Mouse (Mus musculus) right cerebral cortex, postnatal 25 days (tissue): Measurements from ENCODE around the gene 1810049J17Rik.
A peak's percentile ranks its signal among the peaks of the same experiment; 100 is the strongest.

Experiments
- DNase-seq: peaks from one replicate; pipeline ENCODE4 v3.0.0; 2022

Gene 1810049J17Rik

DNA sequence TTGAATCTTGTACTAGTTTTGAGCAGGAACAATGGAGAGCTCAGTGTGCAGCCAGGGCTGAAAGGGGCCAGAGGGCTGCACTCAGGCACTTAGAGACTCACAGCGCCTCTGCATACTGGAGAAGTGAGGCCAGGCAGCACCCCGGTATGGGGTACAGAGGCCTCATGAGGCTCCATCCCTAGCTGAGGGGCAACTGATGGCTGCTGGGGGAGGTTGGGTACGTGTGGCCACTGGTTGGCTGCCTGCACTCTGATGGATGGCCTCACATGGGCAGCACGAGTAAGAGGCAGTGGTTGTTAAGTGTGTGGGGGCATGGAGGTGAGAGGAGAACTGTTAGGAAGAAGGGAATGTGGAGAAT, 19.7 kb upstream of the 1810049J17Rik start:
- DNase-seq: no peak

DNA sequence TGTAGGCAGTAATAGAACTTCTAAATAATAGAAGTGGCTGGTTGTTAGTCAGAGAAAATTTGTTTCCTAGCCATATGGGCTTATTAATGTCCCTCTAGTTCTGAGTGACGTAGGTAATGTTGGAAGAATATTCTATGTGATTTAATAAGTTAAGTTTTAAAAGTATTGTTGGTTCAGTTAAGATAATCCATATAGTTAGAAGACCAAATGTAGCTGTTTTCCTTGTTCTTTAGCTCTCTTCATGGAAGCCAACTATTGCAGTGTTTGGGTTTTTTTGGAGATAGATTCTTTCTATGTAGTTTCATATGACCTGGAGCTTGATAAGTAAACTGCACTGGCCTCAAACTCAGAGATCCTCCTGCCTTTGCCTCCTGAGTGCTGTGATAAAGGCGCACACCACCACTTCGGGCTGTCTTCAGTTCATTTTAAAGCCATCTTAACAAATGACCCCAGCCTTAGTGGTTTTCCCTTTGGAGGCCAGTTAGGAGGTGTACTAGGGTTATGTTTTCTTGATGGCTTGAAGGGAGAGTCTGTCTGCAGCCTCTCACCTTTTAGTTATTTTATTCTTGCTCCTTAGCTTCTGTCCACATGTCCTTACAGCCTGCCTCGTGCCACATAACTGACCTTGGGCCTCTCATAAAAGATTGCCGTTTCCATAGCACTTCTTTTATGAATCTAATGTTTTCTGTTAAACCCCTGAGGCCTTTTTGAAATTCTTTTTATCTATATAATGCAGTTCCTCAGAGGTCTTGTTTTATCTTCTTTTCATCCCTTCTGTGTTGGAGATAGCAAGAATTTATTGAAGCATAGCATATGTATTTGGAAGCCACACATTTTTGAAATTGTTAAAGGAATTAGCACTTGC, 19.1 kb upstream of the 1810049J17Rik start:
- DNase-seq: no peak

- no peak for DNase-seq
These were observed 16.1 kb upstream of the 1810049J17Rik start for GRCm38 (mm10) chr15:12337779-12338137.

DNA sequence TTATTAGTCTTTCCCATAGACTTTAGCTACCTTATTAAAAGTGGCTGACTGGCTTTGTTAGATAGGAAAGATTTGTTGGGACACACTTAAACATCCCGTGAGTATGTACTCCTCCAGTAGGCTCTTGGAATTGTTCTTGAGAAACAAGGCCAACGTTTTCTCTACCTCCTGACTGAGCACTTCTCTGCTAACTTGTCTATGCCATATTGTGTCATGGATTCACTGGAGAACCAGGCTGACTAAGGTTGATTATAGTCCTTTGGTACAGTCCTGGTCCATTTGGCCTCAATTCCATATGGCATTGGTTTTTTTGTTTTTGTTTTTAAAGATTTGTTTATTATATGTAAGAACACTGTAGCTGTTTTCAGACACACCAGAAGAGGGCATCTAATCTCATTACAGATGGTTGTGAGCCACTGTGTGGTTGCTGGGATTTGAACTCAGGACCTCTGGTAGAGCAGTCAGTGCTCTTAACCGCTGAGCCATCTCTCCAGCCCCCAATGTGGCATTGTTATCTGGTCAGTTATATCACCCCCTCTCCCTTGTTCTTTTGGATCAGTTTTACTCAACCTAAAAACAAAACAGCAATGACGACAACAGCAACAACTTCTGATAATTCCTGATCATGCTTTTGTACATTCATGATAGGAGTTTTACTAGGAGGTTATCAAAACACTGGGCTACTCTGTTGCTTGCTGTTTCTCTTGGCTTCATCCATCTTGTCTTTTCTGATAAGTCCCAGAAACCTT, 15.5 kb upstream of the 1810049J17Rik start:
- DNase-seq: no peak

DNA sequence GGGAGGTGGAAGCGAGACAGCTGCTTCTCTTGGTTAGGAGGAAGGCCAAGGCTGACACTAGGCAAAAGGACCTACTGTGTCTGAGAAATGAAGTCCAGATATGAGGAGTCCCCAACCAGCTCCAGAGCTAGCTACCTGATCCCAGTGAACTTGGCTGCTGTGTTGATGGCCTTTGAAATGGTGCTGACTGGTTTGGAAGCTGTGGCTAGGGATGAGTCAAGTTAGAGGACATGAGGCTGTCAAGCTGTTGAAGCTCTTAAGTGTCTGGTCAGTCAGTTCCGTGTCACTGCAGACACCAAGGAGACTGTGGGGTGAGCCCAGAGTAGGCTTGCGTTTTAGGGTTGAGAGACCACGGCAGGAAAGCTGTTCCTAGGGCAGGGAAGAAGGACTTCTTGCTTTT, 12.7 kb upstream of the 1810049J17Rik start:
- DNase-seq: no peak

- no peak for DNase-seq
These were observed 9.6 kb upstream of the 1810049J17Rik start for GRCm38 (mm10) chr15:12331300-12331699.

DNA sequence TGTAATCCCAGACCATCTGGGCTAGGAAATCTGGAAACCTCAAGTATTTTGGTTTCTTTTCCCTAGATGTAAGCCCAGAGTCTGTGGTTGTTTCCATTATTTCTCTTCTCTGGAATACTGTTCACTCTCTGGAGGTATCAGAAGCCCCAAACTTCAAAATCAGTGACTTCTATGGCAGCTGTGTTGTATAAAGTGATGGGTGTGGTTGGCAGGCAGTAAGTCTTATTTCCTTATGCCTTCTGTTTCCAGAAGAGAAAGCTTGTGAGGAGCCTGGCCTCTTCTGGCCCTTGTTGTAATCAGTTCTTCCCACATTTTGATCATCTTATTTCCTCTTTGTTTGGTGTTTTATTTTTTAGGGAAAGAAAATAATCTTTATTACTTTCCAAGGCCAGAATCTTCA, 9.2 kb upstream of the 1810049J17Rik start:
- DNase-seq: no peak

DNA sequence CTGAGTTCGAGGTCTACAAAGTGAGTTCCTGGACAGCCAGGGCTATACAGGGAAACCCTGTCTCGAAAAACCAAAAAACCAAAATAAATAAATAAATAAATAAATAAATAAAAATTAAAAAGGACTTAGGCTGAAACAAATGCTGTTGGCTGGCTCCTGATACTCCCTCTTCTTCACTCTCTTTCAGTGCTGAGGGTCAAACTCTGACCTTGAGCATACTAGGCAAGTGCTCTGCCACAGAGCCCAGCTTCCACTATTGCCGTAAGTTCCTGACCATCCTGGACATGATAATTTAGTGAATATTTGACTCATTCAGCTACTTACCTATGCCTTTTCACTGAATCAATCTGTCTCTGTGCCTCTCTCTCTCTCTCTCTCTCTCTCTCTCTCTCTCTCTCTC, 8.7 kb upstream of the 1810049J17Rik start:
- no peak for DNase-seq

- no peak for DNase-seq
These were observed 2.6 kb upstream of the 1810049J17Rik start for GRCm38 (mm10) chr15:12324326-12324725.

DNA sequence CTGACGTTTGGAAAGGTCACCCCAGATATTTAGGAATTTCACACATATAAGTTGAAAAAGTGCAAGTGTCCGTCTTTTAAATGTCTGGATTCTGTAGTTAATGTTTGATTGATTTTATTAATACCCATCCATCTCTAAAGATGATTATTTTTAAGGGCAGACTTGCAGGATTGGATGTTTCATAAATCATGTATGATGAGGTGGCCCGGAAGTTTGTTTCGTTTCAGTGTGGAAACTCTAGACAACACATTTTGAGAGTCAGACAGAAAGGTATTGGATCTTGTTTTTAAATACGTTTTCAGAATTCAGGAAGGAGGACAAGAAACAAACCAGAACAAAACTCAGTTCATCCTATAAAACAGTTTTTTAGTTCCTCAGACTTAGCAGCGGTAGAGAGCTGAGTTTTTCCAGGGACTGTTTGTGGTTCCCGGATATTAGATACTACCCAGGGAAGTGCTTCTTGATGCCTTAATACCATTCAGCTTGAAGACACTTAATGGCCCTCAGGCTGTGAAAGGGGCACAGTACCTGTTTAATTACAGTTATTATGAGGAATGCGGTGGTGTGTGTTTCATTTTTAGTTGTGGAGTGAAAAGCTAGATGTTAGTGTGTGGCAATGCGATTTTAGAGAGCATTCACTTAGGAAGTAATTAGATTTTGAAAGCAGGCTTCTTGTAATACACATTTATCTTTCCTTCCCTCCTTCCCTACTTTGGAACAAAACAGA, 1.1 kb upstream of the 1810049J17Rik start:
- DNase-seq: no peak

GRCm38 (mm10) chr15:12321091-12321787, 460 bp downstream of the 1810049J17Rik start, which contains the start of gene Golph3:
Gene Golph3 (plus strand): TSS chr15:12321450.
- peak; percentile 97 for DNase-seq

- DNase-seq: no peak
These were observed 1.1 kb downstream of the 1810049J17Rik start for GRCm38 (mm10) chr15:12320441-12321090.

GRCm38 (mm10) chr15:12319889-12320288, 1.8 kb downstream of the 1810049J17Rik start:
- DNase-seq: no peak

DNA sequence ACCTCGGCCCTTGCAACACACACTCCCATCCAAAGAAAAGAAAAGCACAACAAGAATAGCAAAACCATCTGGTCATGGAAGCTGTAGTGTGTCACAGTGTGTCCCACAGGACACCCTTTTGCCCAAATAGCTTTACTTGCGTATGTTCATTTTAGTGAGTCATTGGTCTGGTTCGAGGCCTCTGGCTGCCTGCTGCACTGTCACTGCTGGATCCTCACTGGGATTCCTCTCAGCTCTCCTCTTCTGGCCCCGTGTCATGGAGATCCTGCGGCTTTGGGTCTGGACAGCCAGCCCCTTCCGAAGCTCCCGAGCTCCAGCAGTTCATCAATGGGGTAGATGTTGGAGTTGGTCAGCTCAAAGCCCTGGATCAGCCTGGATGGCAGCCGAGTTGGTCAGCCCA, 3.2 kb downstream of the 1810049J17Rik start:
- DNase-seq: no peak

- DNase-seq: no peak
These were observed 4.4 kb downstream of the 1810049J17Rik start for GRCm38 (mm10) chr15:12317290-12317689.

DNA sequence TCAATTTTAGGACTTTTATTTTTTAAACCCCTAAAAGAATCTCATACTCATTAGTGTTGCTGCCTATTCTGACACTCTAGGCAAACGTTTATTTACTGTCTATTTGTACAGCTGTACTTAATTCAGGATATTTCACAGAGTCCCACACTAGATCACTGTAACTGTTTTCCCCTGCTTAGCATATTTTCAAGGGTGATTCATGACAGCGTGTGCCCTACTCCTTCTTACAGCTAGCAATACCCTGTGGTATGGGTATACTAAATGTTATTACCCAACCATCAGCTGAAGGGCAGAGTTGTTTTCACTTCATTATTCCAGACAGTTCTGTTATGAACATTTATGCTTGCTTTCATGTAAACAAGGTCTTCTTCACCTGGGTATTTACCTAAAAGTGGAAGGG, 5.7 kb downstream of the 1810049J17Rik start:
- no peak for DNase-seq

DNA sequence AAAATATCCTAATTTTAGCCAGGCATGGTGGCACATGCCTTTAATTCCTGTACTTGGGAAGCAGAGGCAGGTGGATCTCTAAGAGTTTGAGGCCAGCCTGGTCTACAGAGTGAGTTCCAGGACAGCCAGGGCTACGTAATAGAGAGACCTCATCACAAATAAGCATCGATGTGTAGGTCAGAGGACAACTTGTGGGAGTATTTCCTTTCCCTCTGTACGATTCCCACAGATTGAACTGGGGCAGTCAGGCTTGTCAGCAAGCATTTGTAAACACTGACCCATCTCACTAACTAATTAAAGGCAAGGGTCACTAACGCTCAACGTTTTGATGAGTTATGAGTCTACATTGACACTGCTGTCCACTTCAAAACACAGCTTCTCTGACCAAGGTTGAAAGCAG, 7.1 kb downstream of the 1810049J17Rik start:
- DNase-seq: no peak

GRCm38 (mm10) chr15:12313255-12313654, 8.4 kb downstream of the 1810049J17Rik start:
- no peak for DNase-seq

- DNase-seq: no peak
These were observed 10.2 kb downstream of the 1810049J17Rik start for GRCm38 (mm10) chr15:12311465-12311864.

GRCm38 (mm10) chr15:12310676-12311075, 11.0 kb downstream of the 1810049J17Rik start:
- no peak for DNase-seq

DNA sequence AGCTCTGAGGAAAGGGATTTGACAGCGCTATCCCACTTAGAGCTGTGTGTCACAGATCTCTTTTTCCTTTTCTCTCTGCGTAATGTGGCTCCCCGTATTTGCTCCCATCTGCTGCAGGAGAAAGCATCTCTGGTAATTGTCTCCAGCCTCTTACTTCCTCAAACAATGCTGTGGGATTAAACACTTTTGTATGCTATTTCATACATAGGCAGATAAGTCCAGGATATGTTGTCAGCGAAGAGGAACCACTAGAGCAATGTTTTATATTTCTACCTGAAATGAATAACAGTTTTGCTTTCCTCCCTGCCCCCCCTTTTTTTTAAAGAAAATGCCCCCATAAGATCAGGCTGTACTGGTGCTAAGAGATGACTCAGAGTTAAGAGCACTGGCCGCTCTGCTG, 13.2 kb downstream of the 1810049J17Rik start:
- no peak for DNase-seq

DNA sequence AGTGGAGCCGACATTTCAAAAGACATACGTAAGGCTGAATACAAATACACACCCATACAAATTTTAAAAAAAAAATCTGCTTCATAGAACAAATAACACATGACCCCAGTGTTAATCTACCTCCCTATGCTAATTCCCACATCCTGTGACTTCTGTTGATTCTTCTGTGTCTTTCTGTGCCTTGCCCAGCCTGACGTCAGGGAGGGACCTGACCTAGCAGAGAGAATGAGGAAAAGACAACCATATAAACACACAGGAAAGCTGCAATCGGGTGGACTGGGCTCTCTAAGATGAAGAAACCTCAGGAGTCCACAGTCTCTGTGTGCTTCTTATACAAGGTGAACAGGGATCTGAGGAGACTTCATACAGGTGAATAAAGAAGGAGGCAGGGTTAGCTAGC, 14.6 kb downstream of the 1810049J17Rik start:
- no peak for DNase-seq
